Mouse (Mus musculus): Measurements from ENCODE around the gene Yaf2. TPM values are rescaled to one million over a fixed set of nuclear protein-coding genes. Genes with fewer than 3 reads are reported as not detected.
"Not testable (repeated sequence)": the region's sequence is repeated elsewhere in the genome, so short reads cannot be mapped to it uniquely, and the experiment has no call there.

Yaf2 gene
- polyA plus RNA-seq, 1 experiment: 39.3 TPM

DNA sequence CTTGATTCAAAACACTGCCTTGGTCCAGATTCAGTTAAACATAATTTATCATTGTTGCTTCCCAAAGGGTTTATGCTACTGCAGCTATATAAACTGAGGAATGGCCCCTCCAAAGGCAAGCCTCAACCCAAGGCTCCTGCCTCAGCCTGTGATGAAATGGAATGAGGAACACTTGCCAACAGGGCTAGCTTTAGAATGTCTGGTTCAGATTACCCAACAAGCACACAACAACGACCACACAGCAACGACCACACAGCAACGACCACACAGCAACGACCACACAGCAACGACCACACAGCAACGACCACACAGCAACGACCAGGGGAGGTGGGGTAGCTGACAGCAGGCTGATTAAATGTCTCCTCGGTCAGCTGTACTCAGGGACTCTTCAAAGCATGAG is 76.8 kb downstream of the Yaf2 start:
- H3K4me3 ChIP-seq (ENCODE audit: insufficient read depth, poor library complexity, severe bottlenecking): no peak overlapping the region
- no peak overlapping the region for H3ac ChIP-seq (ENCODE audit: control insufficient read depth, insufficient read length, low read depth)
- peaks cover 36% of the 10 kb centered on the region for H3K79me3 ChIP-seq (ENCODE audit: low read depth)
- TF ChIP-seq CTCF (IDR thresholded peaks at IDR 0.05; ENCODE audit: control insufficient read depth, insufficient read depth, insufficient read length): no peak
- no peak for TF ChIP-seq FOSL1 (IDR thresholded peaks at IDR 0.05; ENCODE audit: insufficient read depth, low read length, poor library complexity, severe bottlenecking)
- no peak for TF ChIP-seq MYOD1 (IDR thresholded peaks at IDR 0.05; ENCODE audit: control insufficient read depth, insufficient read length, low read depth)
- TF ChIP-seq MAX (IDR thresholded peaks at IDR 0.05): no peak
- no peak for TF ChIP-seq USF1 (IDR thresholded peaks at IDR 0.05; ENCODE audit: low read depth)
- TF ChIP-seq MYOG (IDR thresholded peaks at IDR 0.05; ENCODE audit: control insufficient read depth, extremely low read depth, insufficient read length): no peak
- no peak for TF ChIP-seq CEBPB (IDR thresholded peaks at IDR 0.05; ENCODE audit: low read depth)
- no peaks in the 10 kb centered on the region for H3K27me3 ChIP-seq (ENCODE audit: control insufficient read depth, insufficient read depth, insufficient read length)
- H3K79me2 ChIP-seq (ENCODE audit: control insufficient read depth, insufficient read depth): peaks cover 48% of the 10 kb centered on the region
- H3K36me3 ChIP-seq (ENCODE audit: control insufficient read depth, insufficient read depth): peaks cover 62% of the 10 kb centered on the region

DNA sequence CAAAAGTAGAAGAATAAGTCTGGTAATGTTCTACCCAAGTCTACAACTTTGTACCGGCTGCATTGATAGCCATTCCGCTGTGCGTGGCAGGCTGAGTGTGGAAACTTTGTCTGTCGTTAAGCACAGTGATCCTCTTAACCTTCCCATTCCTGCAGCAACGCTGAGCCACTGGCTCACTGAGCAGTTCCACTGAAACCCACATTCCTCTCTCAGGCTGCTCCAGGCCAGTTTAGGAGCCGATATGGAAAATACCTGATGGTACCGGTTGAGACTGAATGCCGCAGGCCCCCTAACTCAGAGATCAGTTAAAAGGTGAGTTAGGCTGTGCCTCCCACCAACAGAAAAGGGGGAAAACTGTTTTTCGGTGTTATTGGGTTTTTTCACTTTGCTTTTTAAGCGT is 81.4 kb downstream of the Yaf2 start:
- Histone ChIP-seq H3K4me3 (ENCODE audit: insufficient read depth, poor library complexity, severe bottlenecking) (no peak overlapping the region), H3ac (ENCODE audit: control insufficient read depth, insufficient read length, low read depth) (no peak overlapping the region), H3K79me2 (ENCODE audit: control insufficient read depth, insufficient read depth) (peaks cover 4% of the 10 kb centered on the region), H3K27me3 (ENCODE audit: control insufficient read depth, insufficient read depth, insufficient read length) (no peaks in the 10 kb centered on the region), H3K36me3 (ENCODE audit: control insufficient read depth, insufficient read depth) (peaks cover 91% of the 10 kb centered on the region), H3K79me3 (ENCODE audit: low read depth) (peaks cover 1% of the 10 kb centered on the region)
- no peak for TF ChIP-seq MYOG (IDR thresholded peaks at IDR 0.05; ENCODE audit: control insufficient read depth, extremely low read depth, insufficient read length)
- no peak for TF ChIP-seq CEBPB (IDR thresholded peaks at IDR 0.05; ENCODE audit: low read depth)
- TF ChIP-seq MYOD1 (IDR thresholded peaks at IDR 0.05; ENCODE audit: control insufficient read depth, insufficient read length, low read depth): no peak
- TF ChIP-seq MAX (IDR thresholded peaks at IDR 0.05): no peak
- TF ChIP-seq FOSL1 (IDR thresholded peaks at IDR 0.05; ENCODE audit: insufficient read depth, low read length, poor library complexity, severe bottlenecking): no peak
- no peak for TF ChIP-seq CTCF (IDR thresholded peaks at IDR 0.05; ENCODE audit: control insufficient read depth, insufficient read depth, insufficient read length)
- TF ChIP-seq USF1 (IDR thresholded peaks at IDR 0.05; ENCODE audit: low read depth): no peak

- Histone ChIP-seq H3ac (ENCODE audit: control insufficient read depth, insufficient read length, low read depth) (no peak overlapping the region), H3K4me3 (ENCODE audit: insufficient read depth, poor library complexity, severe bottlenecking) (no peak overlapping the region), H3K36me3 (ENCODE audit: control insufficient read depth, insufficient read depth) (peaks cover 88% of the 10 kb centered on the region), H3K79me3 (ENCODE audit: low read depth) (peaks cover 1% of the 10 kb centered on the region), H3K27me3 (ENCODE audit: control insufficient read depth, insufficient read depth, insufficient read length) (no peaks in the 10 kb centered on the region), H3K79me2 (ENCODE audit: control insufficient read depth, insufficient read depth) (no peaks in the 10 kb centered on the region)
- TF ChIP-seq MYOD1 (IDR thresholded peaks at IDR 0.05; ENCODE audit: control insufficient read depth, insufficient read length, low read depth) (no peak), USF1 (IDR thresholded peaks at IDR 0.05; ENCODE audit: low read depth) (no peak), FOSL1 (IDR thresholded peaks at IDR 0.05; ENCODE audit: insufficient read depth, low read length, poor library complexity, severe bottlenecking) (no peak), MYOG (IDR thresholded peaks at IDR 0.05; ENCODE audit: control insufficient read depth, extremely low read depth, insufficient read length) (no peak), CEBPB (IDR thresholded peaks at IDR 0.05; ENCODE audit: low read depth) (no peak), MAX (IDR thresholded peaks at IDR 0.05) (no peak), CTCF (IDR thresholded peaks at IDR 0.05; ENCODE audit: control insufficient read depth, insufficient read depth, insufficient read length) (no peak)
These were observed 83.6 kb downstream of the Yaf2 start for GRCm38 (mm10) chr15:93253172-93253571.

DNA sequence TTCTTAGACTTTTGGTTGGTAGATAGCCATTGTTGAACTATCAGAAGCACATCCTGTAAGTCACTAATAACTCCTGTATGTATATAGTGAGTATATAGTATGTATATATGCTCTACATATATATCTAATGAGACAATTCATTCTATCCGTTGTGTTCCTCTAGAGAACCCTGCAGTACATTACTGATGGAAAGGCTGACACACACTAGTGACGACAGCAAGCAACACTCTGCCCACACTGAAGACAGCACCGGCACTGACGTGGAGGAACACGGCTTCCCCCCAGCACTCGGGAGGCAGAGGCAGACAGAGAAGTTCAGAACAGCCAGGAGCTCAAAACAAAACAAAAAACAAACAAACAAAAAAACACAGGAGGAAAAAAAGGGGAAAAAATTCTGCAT is 84.3 kb downstream of the Yaf2 start:
- Histone ChIP-seq H3K4me3 (ENCODE audit: insufficient read depth, poor library complexity, severe bottlenecking) (no peak overlapping the region), H3K36me3 (ENCODE audit: control insufficient read depth, insufficient read depth) (peaks cover 88% of the 10 kb centered on the region), H3K79me2 (ENCODE audit: control insufficient read depth, insufficient read depth) (no peaks in the 10 kb centered on the region), H3K27me3 (ENCODE audit: control insufficient read depth, insufficient read depth, insufficient read length) (no peaks in the 10 kb centered on the region), H3ac (ENCODE audit: control insufficient read depth, insufficient read length, low read depth) (no peak overlapping the region), H3K79me3 (ENCODE audit: low read depth) (peaks cover 1% of the 10 kb centered on the region)
- TF ChIP-seq CEBPB (IDR thresholded peaks at IDR 0.05; ENCODE audit: low read depth): no peak
- TF ChIP-seq USF1 (IDR thresholded peaks at IDR 0.05; ENCODE audit: low read depth): no peak
- TF ChIP-seq MAX (IDR thresholded peaks at IDR 0.05): no peak
- no peak for TF ChIP-seq MYOG (IDR thresholded peaks at IDR 0.05; ENCODE audit: control insufficient read depth, extremely low read depth, insufficient read length)
- no peak for TF ChIP-seq CTCF (IDR thresholded peaks at IDR 0.05; ENCODE audit: control insufficient read depth, insufficient read depth, insufficient read length)

GRCm38 (mm10) chr15:93251553-93252250 is 85.0 kb downstream of the Yaf2 start:
- peaks cover 88% of the 10 kb centered on the region for H3K36me3 ChIP-seq (ENCODE audit: control insufficient read depth, insufficient read depth)
- TF ChIP-seq FOSL1 (IDR thresholded peaks at IDR 0.05; ENCODE audit: insufficient read depth, low read length, poor library complexity, severe bottlenecking): no peak
- H3K4me3 ChIP-seq (ENCODE audit: insufficient read depth, poor library complexity, severe bottlenecking): no peak overlapping the region
- no peaks in the 10 kb centered on the region for H3K27me3 ChIP-seq (ENCODE audit: control insufficient read depth, insufficient read depth, insufficient read length)
- H3K79me2 ChIP-seq (ENCODE audit: control insufficient read depth, insufficient read depth): no peaks in the 10 kb centered on the region
- no peak overlapping the region for H3ac ChIP-seq (ENCODE audit: control insufficient read depth, insufficient read length, low read depth)
- H3K79me3 ChIP-seq (ENCODE audit: low read depth): peaks cover 1% of the 10 kb centered on the region

- Histone ChIP-seq H3K79me2 (ENCODE audit: control insufficient read depth, insufficient read depth) (no peaks in the 10 kb centered on the region), H3K4me3 (ENCODE audit: insufficient read depth, poor library complexity, severe bottlenecking) (no peak overlapping the region), H3K36me3 (ENCODE audit: control insufficient read depth, insufficient read depth) (peaks cover 91% of the 10 kb centered on the region), H3K79me3 (ENCODE audit: low read depth) (no peaks in the 10 kb centered on the region), H3K27me3 (ENCODE audit: control insufficient read depth, insufficient read depth, insufficient read length) (no peaks in the 10 kb centered on the region), H3ac (ENCODE audit: control insufficient read depth, insufficient read length, low read depth) (no peak overlapping the region)
- TF ChIP-seq CEBPB (IDR thresholded peaks at IDR 0.05; ENCODE audit: low read depth) (no peak), USF1 (IDR thresholded peaks at IDR 0.05; ENCODE audit: low read depth) (no peak), MAX (IDR thresholded peaks at IDR 0.05) (no peak), FOSL1 (IDR thresholded peaks at IDR 0.05; ENCODE audit: insufficient read depth, low read length, poor library complexity, severe bottlenecking) (no peak), MYOD1 (IDR thresholded peaks at IDR 0.05; ENCODE audit: control insufficient read depth, insufficient read length, low read depth) (no peak), MYOG (IDR thresholded peaks at IDR 0.05; ENCODE audit: control insufficient read depth, extremely low read depth, insufficient read length) (no peak), CTCF (IDR thresholded peaks at IDR 0.05; ENCODE audit: control insufficient read depth, insufficient read depth, insufficient read length) (no peak)
These were observed 93.5 kb downstream of the Yaf2 start for GRCm38 (mm10) chr15:93243202-93243601.

DNA sequence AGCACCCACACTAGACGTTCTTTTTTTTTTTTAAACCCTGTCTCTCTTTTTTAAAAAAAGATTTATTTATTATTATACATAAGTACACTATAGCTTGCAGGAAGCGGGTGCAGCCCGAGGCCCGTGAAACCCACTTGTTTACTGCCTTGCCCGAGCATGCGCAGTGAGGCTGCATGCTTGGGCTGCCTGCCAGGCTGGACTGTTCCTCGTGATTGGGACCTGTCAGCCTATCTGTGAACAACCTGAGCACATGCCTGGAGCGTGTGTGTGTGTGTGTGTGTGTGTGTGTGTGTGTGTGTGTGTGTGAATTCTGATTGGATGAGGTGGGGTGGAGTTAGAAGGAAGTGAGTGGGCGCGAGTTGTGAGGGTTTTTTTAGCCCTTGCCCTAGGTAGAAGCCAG is 100.3 kb downstream of the Yaf2 start:
- H3K79me3 ChIP-seq (ENCODE audit: low read depth); H3ac ChIP-seq (ENCODE audit: control insufficient read depth, insufficient read length, low read depth); H3K79me2 ChIP-seq (ENCODE audit: control insufficient read depth, insufficient read depth); H3K27me3 ChIP-seq (ENCODE audit: control insufficient read depth, insufficient read depth, insufficient read length); H3K4me3 ChIP-seq (ENCODE audit: insufficient read depth, poor library complexity, severe bottlenecking): not testable (repeated sequence)
- peaks cover 40% of the 10 kb centered on the region for H3K36me3 ChIP-seq (ENCODE audit: control insufficient read depth, insufficient read depth)

Data from C2C12 (cell line).